Mouse (Mus musculus) thymus, adult 2 months (tissue): ENCODE measurements around the gene Actl11. TPM values are rescaled to one million over a fixed set of nuclear protein-coding genes. Genes with fewer than 3 reads are reported as not detected.
A peak's percentile ranks its signal among the peaks of the same experiment; 100 is the strongest.

Source experiments
- DNase-seq: peaks from one replicate; pipeline ENCODE4 v3.0.0; 2021
- H3K27ac ChIP-seq: fragments of 200-500 bp; 2 replicates; pipeline ENCODE4 v1.5.1; 2012; ENCODE audit warnings: low read length, control low read depth; ENCODE audit not compliant: control insufficient read depth, insufficient read depth
- H3K27me3 ChIP-seq: fragments of 200-500 bp; 2 replicates; pipeline ENCODE4 v1.6.1; 2012; ENCODE audit warnings: mild to moderate bottlenecking, low read length, moderate library complexity, mixed read lengths; ENCODE audit not compliant: control insufficient read depth, insufficient read depth
- H3K36me3 ChIP-seq: fragments of 200-500 bp; 2 replicates; pipeline ENCODE4 v1.6.1; 2012; ENCODE audit warnings: mild to moderate bottlenecking, low read length, moderate library complexity; ENCODE audit not compliant: control insufficient read depth, insufficient read depth
- H3K4me1 ChIP-seq: fragments of 200-500 bp; replicated peaks from 2 replicates; pipeline ENCODE4 v1.6.1; 2012; ENCODE audit warnings: low read length; ENCODE audit not compliant: control insufficient read depth, insufficient read depth
- H3K4me3 ChIP-seq: fragments of 200-500 bp; 2 replicates; pipeline ENCODE4 v1.5.1; 2012; ENCODE audit warnings: mild to moderate bottlenecking, low read length, control low read depth, moderate library complexity; ENCODE audit not compliant: control insufficient read depth, insufficient read depth
- CTCF ChIP-seq: fragments of 200-500 bp; IDR thresholded peaks from 2 replicates; pipeline ENCODE4 v1.5.1; 2012; ENCODE audit warnings: mild to moderate bottlenecking, control low read depth, low read length, moderate library complexity, borderline replicate concordance; ENCODE audit not compliant: control insufficient read depth, poor library complexity, insufficient read depth; ENCODE audit errors: extremely low read depth
- POLR2A ChIP-seq: fragments of 200-500 bp; IDR thresholded peaks from 2 replicates; pipeline ENCODE4 v1.6.1; 2012; ENCODE audit warnings: mild to moderate bottlenecking, low read length, control low read depth, moderate library complexity; ENCODE audit not compliant: control insufficient read depth, poor library complexity, insufficient read depth; ENCODE audit errors: extremely low read depth
- WGBS: fragments of 180-500 bp; shearing (Covaris S2); methylation state at CpG from one replicate; pipeline ENCODE4 v1.1.7; 2018; 5-methylcytosine and 5-hydroxymethylcytosine counted together
- polyA plus RNA-seq: library from polyadenylated mRNA; depleted of rRNA; stranded (reverse); fragments of >200 nt; gene quantifications from 2 replicates; pipeline ENCODE4 v1.2.3, GENCODE M21; 2012

Gene Actl11
- polyA plus RNA-seq, 1 experiment, result 0.11 TPM

DNA sequence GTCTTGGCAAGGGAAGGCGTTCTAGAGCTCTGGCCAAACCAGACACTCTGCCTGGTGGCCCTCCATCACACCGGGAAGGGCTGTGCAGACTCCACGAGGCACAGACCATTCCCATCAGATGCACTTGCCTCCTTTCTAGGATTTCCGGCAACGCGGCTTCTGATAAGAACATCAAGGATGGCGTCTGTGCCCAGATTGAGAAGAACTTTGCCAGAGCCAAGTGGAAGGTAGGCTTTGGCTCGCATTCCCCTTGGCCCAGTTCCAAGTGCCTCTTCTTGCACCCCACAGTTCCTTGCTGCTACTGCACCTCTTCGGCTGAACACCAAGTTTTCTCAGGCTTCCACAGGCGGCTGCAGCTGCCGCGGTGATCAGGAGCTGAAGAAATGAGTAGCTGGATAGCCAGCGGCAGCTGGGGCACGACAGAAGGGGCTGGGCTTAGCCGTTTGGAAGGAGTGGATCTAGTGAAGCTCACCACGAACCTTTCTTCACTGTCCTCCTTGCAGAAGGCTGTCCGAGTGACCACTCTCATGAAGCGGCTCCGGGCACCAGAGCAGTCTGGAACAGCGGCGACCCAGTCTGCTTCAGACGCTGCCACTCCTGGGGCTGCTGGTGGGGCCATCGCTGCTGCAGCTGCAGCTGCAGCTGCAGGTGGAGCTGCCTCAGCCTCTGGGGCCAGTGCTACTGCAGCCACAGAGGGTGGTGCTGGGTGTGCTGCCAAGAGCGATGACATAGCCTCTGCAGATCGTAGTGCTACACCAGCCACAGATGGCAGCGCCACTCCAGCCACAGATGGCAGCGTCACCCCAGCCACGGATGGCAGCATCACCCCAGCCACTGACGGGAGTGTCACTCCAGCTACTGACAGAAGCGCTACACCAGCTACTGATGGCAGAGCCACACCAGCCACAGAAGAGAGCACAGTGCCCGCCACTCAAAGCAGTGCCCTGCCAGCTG, 19.2 kb downstream of the Actl11 start:
- Histone ChIP-seq H3K4me3 (no peak overlapping the region), H3K4me1 (peaks cover 8% of the 10 kb centered on the region; the same call in 1 of the 2 replicates), H3K27ac (no peak overlapping the region), H3K36me3 (no peaks in the 10 kb centered on the region), H3K27me3 (no peaks in the 10 kb centered on the region)
- TF ChIP-seq CTCF (no peak), POLR2A (no peak)
- DNase-seq, result no peak
- 91% methylated on average over 31 of the region's 31 CpGs for WGBS

DNA sequence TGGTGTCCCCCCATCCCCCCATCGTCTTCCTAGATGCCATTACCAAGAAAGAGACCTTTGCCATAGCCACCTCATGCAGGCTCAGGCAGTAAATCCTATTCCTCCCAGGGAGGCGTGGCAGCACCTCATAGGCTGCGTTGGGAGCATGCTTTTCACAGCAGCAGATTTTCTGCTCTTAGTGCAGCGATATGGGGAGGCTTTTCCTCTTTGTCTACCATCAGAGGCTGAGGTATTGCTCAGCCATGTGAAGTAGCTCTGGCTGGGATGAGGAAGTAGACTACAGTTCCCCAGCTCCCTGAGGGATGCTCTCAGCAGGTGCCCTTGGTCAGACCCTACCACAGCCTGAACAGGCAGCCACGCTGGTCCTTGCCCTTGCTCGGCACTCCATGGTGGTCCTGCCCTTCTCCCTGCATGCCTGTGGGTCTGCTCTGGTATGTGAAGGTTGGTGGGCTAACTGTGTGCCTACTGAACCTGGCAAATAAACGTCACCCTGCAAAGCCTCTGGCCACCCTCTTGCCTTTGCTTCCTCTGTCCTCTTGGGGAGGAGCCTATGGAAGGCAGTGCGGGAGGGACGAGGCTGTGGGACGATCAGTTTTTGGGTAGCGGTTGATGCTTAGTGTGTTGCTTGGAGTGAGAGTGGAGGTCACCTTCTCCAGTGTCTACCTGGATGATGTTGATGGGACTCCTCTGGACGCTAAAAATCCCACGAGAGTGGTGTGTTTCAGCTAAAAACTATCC, 21.1 kb downstream of the Actl11 start:
- H3K4me1 ChIP-seq, result peaks cover 8% of the 10 kb centered on the region; the same call in 1 of the 2 replicates
- no peak for DNase-seq
- 86% methylated on average over 13 of the region's 13 CpGs for WGBS
- no peaks in the 10 kb centered on the region for H3K36me3 ChIP-seq
- no peak overlapping the region for H3K27ac ChIP-seq
- no peaks in the 10 kb centered on the region for H3K27me3 ChIP-seq
- no peak overlapping the region for H3K4me3 ChIP-seq
- TF ChIP-seq POLR2A, result no peak
- no peak for TF ChIP-seq CTCF

DNA sequence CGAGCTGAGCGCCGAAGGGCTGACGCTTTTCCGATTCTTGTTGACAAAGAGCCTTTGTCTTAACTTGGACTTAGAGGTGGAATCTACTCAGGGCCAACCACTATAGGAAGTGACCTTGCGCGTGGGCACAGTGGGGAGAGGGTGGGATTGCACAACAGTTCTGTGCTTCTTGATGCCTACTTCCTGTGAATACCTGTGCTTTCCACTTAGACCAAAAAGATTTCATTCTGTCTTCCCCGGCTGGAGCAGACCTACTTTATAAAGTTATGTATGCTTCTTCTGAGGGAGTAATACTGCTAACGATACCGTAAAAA, 21.6 kb downstream of the Actl11 start, which contains the start of gene Traip:
Gene Traip, plus strand, starts transcription at position 215 of the 314 bp plus-strand sequence.
- Histone ChIP-seq H3K4me1 (peaks cover 8% of the 10 kb centered on the region; the same call in 1 of the 2 replicates), H3K4me3 (peak within 1 kb of the TSS; percentile 65), H3K27me3 (no peaks in the 10 kb centered on the region), H3K27ac (no peak within 1 kb of the TSS), H3K36me3 (no peaks in the 10 kb centered on the region)
- TF ChIP-seq POLR2A (no peak), CTCF (no peak)
- WGBS, result 86% methylated on average over 10 of the region's 10 CpGs
- DNase-seq, result no peak

DNA sequence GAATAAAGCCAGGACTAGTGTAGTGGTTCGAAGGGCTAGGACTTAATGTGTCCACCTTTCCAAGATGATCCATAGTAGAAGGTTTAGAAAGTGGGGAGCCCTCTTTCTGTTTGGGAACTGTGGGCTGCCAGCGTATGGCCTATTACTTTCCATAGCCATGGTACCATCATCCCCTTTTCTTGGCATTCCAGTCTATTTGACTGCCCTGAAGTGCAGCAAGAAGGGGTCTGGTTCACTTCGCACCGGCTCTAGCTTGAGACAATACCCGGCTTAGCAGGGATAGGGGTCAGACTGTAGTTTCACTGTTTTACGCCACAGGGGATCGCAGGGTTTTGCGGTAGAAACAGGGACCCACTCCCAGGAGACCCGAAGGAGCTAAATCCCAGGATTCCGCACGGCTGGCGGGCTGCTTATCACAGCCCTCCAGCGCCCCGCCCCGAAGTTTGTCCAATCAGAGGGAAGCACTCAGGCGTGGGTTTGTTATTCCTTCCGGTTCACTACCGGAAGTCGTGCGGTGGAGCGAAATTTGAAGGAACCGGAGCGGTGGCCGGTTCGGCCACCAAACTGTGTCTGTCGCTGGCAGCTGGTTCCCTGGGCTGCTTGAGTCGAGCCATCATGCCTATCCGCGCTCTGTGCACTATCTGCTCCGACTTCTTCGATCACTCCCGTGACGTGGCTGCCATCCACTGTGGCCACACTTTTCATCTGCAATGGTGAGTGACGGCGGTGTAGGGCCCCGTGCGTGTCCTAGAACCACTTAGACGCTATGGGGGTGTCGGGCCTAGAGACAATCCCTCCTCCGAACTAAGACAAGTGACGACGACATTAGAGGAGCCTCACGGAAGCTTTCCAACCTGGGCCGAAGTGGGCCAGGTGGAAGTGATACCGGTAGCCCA, 22.4 kb downstream of the Actl11 start:
- peak overlapping the region; percentile 65 for H3K4me3 ChIP-seq
- peaks cover 8% of the 10 kb centered on the region; the same call in 1 of the 2 replicates for H3K4me1 ChIP-seq
- peak; percentile 90 for DNase-seq
- no peaks in the 10 kb centered on the region for H3K27me3 ChIP-seq
- no peak overlapping the region for H3K27ac ChIP-seq
- TF ChIP-seq CTCF (no peak), POLR2A (0 out of 2 replicates have a peak, but pooled peaks have one; percentile 46)
- H3K36me3 ChIP-seq, result no peaks in the 10 kb centered on the region
- WGBS, result 17% methylated on average over 45 of the region's 45 CpGs

DNA sequence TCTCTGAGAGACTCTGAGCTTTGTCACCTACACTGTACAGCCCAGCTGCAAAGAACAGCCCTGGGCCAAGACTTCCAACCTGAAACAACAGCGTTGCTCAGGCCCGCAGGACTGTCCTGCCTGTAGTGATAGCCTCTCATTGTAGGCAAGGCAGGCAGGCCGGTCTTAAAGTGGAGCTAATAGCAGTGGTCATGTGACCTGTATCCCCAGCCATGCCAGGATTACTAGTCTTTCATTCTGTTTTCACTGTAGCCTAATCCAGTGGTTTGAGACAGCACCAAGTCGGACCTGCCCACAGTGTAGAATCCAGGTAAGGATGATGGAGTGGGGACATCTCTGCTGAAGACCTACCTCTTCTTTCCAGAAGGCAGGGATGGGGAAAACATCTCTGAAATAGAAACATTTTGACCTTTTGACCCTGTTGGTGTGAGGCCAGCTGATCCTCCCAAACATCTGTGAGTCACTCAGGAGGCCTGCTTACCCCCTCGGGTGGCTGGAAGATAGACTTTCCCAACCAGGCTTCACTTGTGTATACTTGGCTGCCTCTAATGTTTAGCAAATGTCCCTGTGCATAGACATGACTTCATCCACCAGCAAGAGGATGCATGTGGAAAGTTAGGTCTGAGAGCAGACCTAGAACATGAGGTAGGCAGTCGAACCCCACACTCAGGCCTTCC, 27.5 kb downstream of the Actl11 start:
- no peak overlapping the region for H3K27ac ChIP-seq
- H3K27me3 ChIP-seq, result no peaks in the 10 kb centered on the region
- peaks cover 9% of the 10 kb centered on the region; the same call in 1 of the 2 replicates for H3K36me3 ChIP-seq
- WGBS, result 96% methylated on average over 6 of the region's 6 CpGs
- no peak for DNase-seq
- no peak overlapping the region for H3K4me3 ChIP-seq
- TF ChIP-seq CTCF (no peak), POLR2A (no peak)
- H3K4me1 ChIP-seq, result peaks cover 8% of the 10 kb centered on the region; the same call in 1 of the 2 replicates

DNA sequence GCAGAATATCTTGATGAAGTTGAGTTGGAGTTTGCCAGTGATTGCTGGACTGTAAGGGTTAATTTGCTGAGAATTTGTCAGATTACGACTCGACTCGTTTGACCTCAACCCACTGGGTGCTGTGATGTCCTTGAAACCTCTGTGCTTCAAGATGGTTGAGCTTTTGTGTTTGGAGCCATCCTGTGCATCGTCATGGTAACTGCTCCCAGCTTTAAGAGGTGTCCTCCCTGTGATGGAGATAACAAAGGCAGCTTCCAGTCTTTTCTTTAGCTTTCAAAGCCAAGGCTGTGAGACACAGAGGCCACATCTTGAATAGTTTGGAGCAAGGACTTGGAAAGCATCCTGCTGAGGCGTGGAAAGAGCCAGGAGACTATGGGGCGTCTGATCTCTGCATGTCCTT, 28.9 kb downstream of the Actl11 start:
- TF ChIP-seq CTCF (no peak), POLR2A (no peak)
- WGBS, result 87% methylated on average over 6 of the region's 6 CpGs
- Histone ChIP-seq H3K4me1 (no peaks in the 10 kb centered on the region), H3K36me3 (peaks cover 9% of the 10 kb centered on the region; the same call in 1 of the 2 replicates), H3K4me3 (no peak overlapping the region), H3K27me3 (no peaks in the 10 kb centered on the region), H3K27ac (no peak overlapping the region)
- DNase-seq, result no peak
